ENCODE assay signal across 9 mouse cellular contexts in the genomic region with DNA sequence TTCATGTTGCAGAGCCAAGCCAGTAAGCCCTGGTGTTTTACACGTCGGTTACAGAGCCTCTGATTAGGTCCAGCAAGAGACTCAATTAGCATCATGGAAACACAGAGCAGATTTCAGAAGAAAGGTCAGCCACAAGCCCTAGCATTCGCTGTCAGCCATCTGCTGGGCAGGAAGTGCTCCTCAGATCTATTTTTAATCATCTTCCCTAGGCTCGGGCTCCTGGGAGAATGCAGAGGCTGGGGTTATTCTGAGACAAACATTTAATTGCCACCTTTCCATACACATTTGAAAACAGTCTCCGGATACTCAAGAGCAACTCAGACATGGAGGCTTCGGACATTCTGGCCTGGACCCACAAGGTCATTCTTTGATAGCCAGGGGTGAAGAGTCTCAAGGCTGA. TPM values are rescaled to one million over a fixed set of nuclear protein-coding genes. Genes with fewer than 3 reads are reported as not detected.
DNase-seq lines count a peak whose midpoint lies in the region; ATAC-seq lines count a peak whose summit lies in the region.
"Had no signal": no experiment of that assay in that cellular context is flagged by ENCODE, and none has a peak within 500 bp of the region (broad histone marks: within the 10 kb centered on the region; RNA-seq: fewer than 3 reads in every experiment).

No protein-coding gene starts in this region.

- 18% methylated on average over 6 of the region's 6 CpGs for WGBS in heart, embryonic 11.5 days (ENCODE audit: insufficient replicate concordance)
- 34% methylated on average over 6 of the region's 6 CpGs for WGBS in limb, embryonic 12.5 days
- WGBS in forebrain, embryonic 13.5 days, result 68% methylated on average over 6 of the region's 6 CpGs

- intact Hi-C loops in gastrocnemius, postnatal 36 days (cut with DNase I), result no loop called here

- H3K4me2 ChIP-seq in heart, embryonic 11.5 days, result peak overlapping the region; percentile 29; the same call in 1 of the 2 replicates
- no peak overlapping the region for H3K4me2 ChIP-seq in limb, embryonic 12.5 days
- no peak overlapping the region for H3K4me2 ChIP-seq in forebrain, embryonic 13.5 days

- H3K27me3 ChIP-seq in heart, embryonic 11.5 days (ENCODE audit: control insufficient read depth, insufficient read depth, low read length), result no peaks in the 10 kb centered on the region
- H3K27me3 ChIP-seq in limb, embryonic 12.5 days, result no peaks in the 10 kb centered on the region
- no peaks in the 10 kb centered on the region for H3K27me3 ChIP-seq in forebrain, embryonic 13.5 days

- ATAC-seq in heart, embryonic 11.5 days (replicated peaks; ENCODE audit: insufficient number of reproducible peaks, low FRiP score, low TSS enrichment), result no peak
- no peak for ATAC-seq in limb, embryonic 12.5 days (ENCODE audit: insufficient number of reproducible peaks, insufficient read depth, low FRiP score, low TSS enrichment, low read depth)
- ATAC-seq in forebrain, embryonic 13.5 days, result no peak

- H3K9ac ChIP-seq in heart, embryonic 11.5 days (ENCODE audit: low read depth, low read length), result peak overlapping the region; percentile 49
- no peak overlapping the region for H3K9ac ChIP-seq in limb, embryonic 12.5 days (replicated peaks)
- H3K9ac ChIP-seq in forebrain, embryonic 13.5 days, result no peak overlapping the region

- H3K36me3 ChIP-seq in heart, embryonic 11.5 days (ENCODE audit: control insufficient read depth, insufficient read depth, low read length), result no peaks in the 10 kb centered on the region
- H3K36me3 ChIP-seq in limb, embryonic 12.5 days, result peaks cover 9% of the 10 kb centered on the region; the same call in 1 of the 2 replicates
- H3K36me3 ChIP-seq in forebrain, embryonic 13.5 days (ENCODE audit: poor library complexity, severe bottlenecking), result no peaks in the 10 kb centered on the region

- DNase-seq in gastrocnemius, adult 18-20 months (ENCODE audit: low spot score), result peak; percentile 57
- no peak for DNase-seq in gastrocnemius, postnatal 36 days
- peak; percentile 54 for DNase-seq in MN1 (ENCODE audit: low spot score)
- DNase-seq in thymus, postnatal 14 days, result no peak
- no peak for DNase-seq in spleen, adult 12 weeks (ENCODE audit: low spot score)
- DNase-seq: right cerebral cortex, postnatal 14 days had no signal

- no peak overlapping the region for H3K4me3 ChIP-seq in heart, embryonic 11.5 days (ENCODE audit: low read depth, low read length)
- no peak overlapping the region for H3K4me3 ChIP-seq in limb, embryonic 12.5 days (replicated peaks)
- no peak overlapping the region for H3K4me3 ChIP-seq in forebrain, embryonic 13.5 days

- no peaks in the 10 kb centered on the region for H3K9me3 ChIP-seq in heart, embryonic 11.5 days (replicated peaks; ENCODE audit: control insufficient read depth, low read length)
- no peaks in the 10 kb centered on the region for H3K9me3 ChIP-seq in limb, embryonic 12.5 days
- no peaks in the 10 kb centered on the region for H3K9me3 ChIP-seq in forebrain, embryonic 13.5 days (replicated peaks)

- peaks cover 86% of the 10 kb centered on the region for H3K4me1 ChIP-seq in heart, embryonic 11.5 days (ENCODE audit: control insufficient read depth, insufficient read depth, low read length)
- H3K4me1 ChIP-seq in limb, embryonic 12.5 days (replicated peaks), result peaks cover 76% of the 10 kb centered on the region
- peaks cover 19% of the 10 kb centered on the region for H3K4me1 ChIP-seq in forebrain, embryonic 13.5 days

- peak overlapping the region; percentile 91 for H3K27ac ChIP-seq in heart, embryonic 11.5 days (ENCODE audit: low read depth, low read length)
- peak overlapping the region; percentile 79 for H3K27ac ChIP-seq in limb, embryonic 12.5 days
- H3K27ac ChIP-seq in forebrain, embryonic 13.5 days, result no peak overlapping the region

RNA-seq across cellular contexts. Expression of gene Ypel2, which starts 35.3 kb away (rescaled TPM):
- 1 to 10 TPM; 6.4 to 9.4 TPM for total RNA-seq in gastrocnemius, adult 18-20 months (2021)
- 1 to 10 TPM; 4.1 to 4.8 TPM for total RNA-seq in gastrocnemius, postnatal 36 days (2021)
- 16.8 and 23.9 TPM in 2 replicates for polyA plus RNA-seq in heart, embryonic 11.5 days (2014; fragmentation: Nextera tagmentation; extraction: Ambion mirVana)
- 9.8 and 10.5 TPM in 2 replicates for polyA plus RNA-seq in limb, embryonic 12.5 days (2016; fragmentation: Nextera tagmentation; extraction: Ambion mirVana)
- polyA plus RNA-seq in forebrain, embryonic 13.5 days (2015; fragmentation: Nextera tagmentation; extraction: Ambion mirVana), result 7.4 and 7.7 TPM in 2 replicates

Comparison
In these comparisons a context has a peak if more than half of its experiments do, and no peak if none do; other contexts are left out.
1. DNase-seq: peak in gastrocnemius, adult 18-20 months (single experiment) and MN1 (single experiment); none in gastrocnemius, postnatal 36 days (0 of 2), thymus, postnatal 14 days (single experiment) and spleen, adult 12 weeks (single experiment).